Mouse (Mus musculus): Measurements from ENCODE around the gene Spg11. TPM values are rescaled to one million over a fixed set of nuclear protein-coding genes. Genes with fewer than 3 reads are reported as not detected.
A peak's percentile ranks its signal among the peaks of the same experiment; 100 is the strongest.

Spg11 gene
- polyA plus RNA-seq (2012; rRNA removed): 13.3 and 14.9 TPM in 2 replicates

- peak; percentile 100 for TF ChIP-seq POLR2A (IDR thresholded peaks at IDR 0.05; ENCODE audit: borderline replicate concordance, extremely low read depth, insufficient read depth, insufficient read length, poor library complexity, severe bottlenecking)
- TF ChIP-seq CTCF (IDR thresholded peaks at IDR 0.05; ENCODE audit: borderline replicate concordance, extremely low read depth, insufficient read depth, insufficient read length): no peak
- DNase-seq (ENCODE audit: low read depth): peak; percentile 99
These were observed at the start of gene Spg11 for GRCm38 (mm10) chr2:122117961-122118958. Gene Spg11, minus strand, starts transcription at chr2:122118386.

- TF ChIP-seq CTCF (IDR thresholded peaks at IDR 0.05; ENCODE audit: borderline replicate concordance, extremely low read depth, insufficient read depth, insufficient read length) (no peak), POLR2A (IDR thresholded peaks at IDR 0.05; ENCODE audit: borderline replicate concordance, extremely low read depth, insufficient read depth, insufficient read length, poor library complexity, severe bottlenecking) (no peak)
- no peak for DNase-seq (ENCODE audit: low read depth)
These were observed 46.1 kb upstream of the Spg11 start for GRCm38 (mm10) chr2:122164293-122164692.

GRCm38 (mm10) chr2:122163430-122164195 lies 45.4 kb upstream of the Spg11 start:
- TF ChIP-seq POLR2A (IDR thresholded peaks at IDR 0.05; ENCODE audit: borderline replicate concordance, extremely low read depth, insufficient read depth, insufficient read length, poor library complexity, severe bottlenecking): no peak
- TF ChIP-seq CTCF (IDR thresholded peaks at IDR 0.05; ENCODE audit: borderline replicate concordance, extremely low read depth, insufficient read depth, insufficient read length): no peak
- DNase-seq (ENCODE audit: low read depth): no peak

GRCm38 (mm10) chr2:122162529-122162928 lies 44.3 kb upstream of the Spg11 start:
- TF ChIP-seq CTCF (IDR thresholded peaks at IDR 0.05; ENCODE audit: borderline replicate concordance, extremely low read depth, insufficient read depth, insufficient read length) (no peak), POLR2A (IDR thresholded peaks at IDR 0.05; ENCODE audit: borderline replicate concordance, extremely low read depth, insufficient read depth, insufficient read length, poor library complexity, severe bottlenecking) (no peak)
- no peak for DNase-seq (ENCODE audit: low read depth)

- no peak for DNase-seq (ENCODE audit: low read depth)
- TF ChIP-seq POLR2A (IDR thresholded peaks at IDR 0.05; ENCODE audit: borderline replicate concordance, extremely low read depth, insufficient read depth, insufficient read length, poor library complexity, severe bottlenecking): no peak
- no peak for TF ChIP-seq CTCF (IDR thresholded peaks at IDR 0.05; ENCODE audit: borderline replicate concordance, extremely low read depth, insufficient read depth, insufficient read length)
These were observed 43.4 kb upstream of the Spg11 start for GRCm38 (mm10) chr2:122161542-122161941.

- TF ChIP-seq CTCF (IDR thresholded peaks at IDR 0.05; ENCODE audit: borderline replicate concordance, extremely low read depth, insufficient read depth, insufficient read length) (peak; percentile 82), POLR2A (IDR thresholded peaks at IDR 0.05; ENCODE audit: borderline replicate concordance, extremely low read depth, insufficient read depth, insufficient read length, poor library complexity, severe bottlenecking) (no peak)
- peak; percentile 82 for DNase-seq (ENCODE audit: low read depth)
These were observed 42.5 kb upstream of the Spg11 start, which contains the start of gene Trim69 for GRCm38 (mm10) chr2:122160680-122161079. Gene Trim69, plus strand, starts transcription at chr2:122160700.

GRCm38 (mm10) chr2:122159667-122160066 lies 41.5 kb upstream of the Spg11 start:
- no peak for DNase-seq (ENCODE audit: low read depth)
- TF ChIP-seq CTCF (IDR thresholded peaks at IDR 0.05; ENCODE audit: borderline replicate concordance, extremely low read depth, insufficient read depth, insufficient read length) (no peak), POLR2A (IDR thresholded peaks at IDR 0.05; ENCODE audit: borderline replicate concordance, extremely low read depth, insufficient read depth, insufficient read length, poor library complexity, severe bottlenecking) (no peak)

- no peak for DNase-seq (ENCODE audit: low read depth)
- TF ChIP-seq POLR2A (IDR thresholded peaks at IDR 0.05; ENCODE audit: borderline replicate concordance, extremely low read depth, insufficient read depth, insufficient read length, poor library complexity, severe bottlenecking) (no peak), CTCF (IDR thresholded peaks at IDR 0.05; ENCODE audit: borderline replicate concordance, extremely low read depth, insufficient read depth, insufficient read length) (no peak)
These were observed 40.2 kb upstream of the Spg11 start for GRCm38 (mm10) chr2:122158362-122158802.

- no peak for DNase-seq (ENCODE audit: low read depth)
- TF ChIP-seq POLR2A (IDR thresholded peaks at IDR 0.05; ENCODE audit: borderline replicate concordance, extremely low read depth, insufficient read depth, insufficient read length, poor library complexity, severe bottlenecking): no peak
- no peak for TF ChIP-seq CTCF (IDR thresholded peaks at IDR 0.05; ENCODE audit: borderline replicate concordance, extremely low read depth, insufficient read depth, insufficient read length)
These were observed 39.4 kb upstream of the Spg11 start for GRCm38 (mm10) chr2:122157561-122157960.

- no peak for DNase-seq (ENCODE audit: low read depth)
- TF ChIP-seq CTCF (IDR thresholded peaks at IDR 0.05; ENCODE audit: borderline replicate concordance, extremely low read depth, insufficient read depth, insufficient read length) (no peak), POLR2A (IDR thresholded peaks at IDR 0.05; ENCODE audit: borderline replicate concordance, extremely low read depth, insufficient read depth, insufficient read length, poor library complexity, severe bottlenecking) (no peak)
These were observed 38.0 kb upstream of the Spg11 start for GRCm38 (mm10) chr2:122156051-122156700.
